Mouse (Mus musculus) yolk sac, embryonic 10.5 days (tissue): Measurements from ENCODE around the gene Stac.

Experiments
- DNase-seq: peaks from one replicate; pipeline ENCODE4 v3.0.0-alpha.2; 2017; ENCODE audit warnings: low spot score

The Stac gene

GRCm38 (mm10) chr9:111587527-111587926 is 102.6 kb downstream of the Stac start:
- DNase-seq: no peak

GRCm38 (mm10) chr9:111578784-111579183 is 111.4 kb downstream of the Stac start:
- DNase-seq: no peak

- no peak for DNase-seq
Observed at GRCm38 (mm10) chr9:111577453-111577852, 112.7 kb downstream of the Stac start.

DNA sequence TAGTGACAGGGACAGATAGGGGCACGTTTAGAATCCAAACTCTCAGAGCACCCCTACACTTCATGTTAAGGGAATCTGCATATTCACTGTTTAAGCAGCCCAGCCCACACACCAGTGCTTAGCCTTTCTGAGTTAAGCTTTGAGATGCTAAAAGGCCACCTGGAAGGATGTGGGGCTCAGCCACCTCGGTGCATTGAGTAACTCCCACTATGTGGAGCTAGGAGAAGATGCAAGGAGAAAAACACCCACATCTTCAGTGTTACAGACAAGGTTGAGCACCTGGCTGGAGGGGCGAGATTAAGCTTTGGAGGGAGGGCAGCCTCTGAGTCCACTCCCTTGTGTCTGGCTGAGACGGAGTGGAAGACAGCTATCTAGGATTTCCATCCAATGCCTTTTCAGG is 114.3 kb downstream of the Stac start:
- no peak for DNase-seq

DNA sequence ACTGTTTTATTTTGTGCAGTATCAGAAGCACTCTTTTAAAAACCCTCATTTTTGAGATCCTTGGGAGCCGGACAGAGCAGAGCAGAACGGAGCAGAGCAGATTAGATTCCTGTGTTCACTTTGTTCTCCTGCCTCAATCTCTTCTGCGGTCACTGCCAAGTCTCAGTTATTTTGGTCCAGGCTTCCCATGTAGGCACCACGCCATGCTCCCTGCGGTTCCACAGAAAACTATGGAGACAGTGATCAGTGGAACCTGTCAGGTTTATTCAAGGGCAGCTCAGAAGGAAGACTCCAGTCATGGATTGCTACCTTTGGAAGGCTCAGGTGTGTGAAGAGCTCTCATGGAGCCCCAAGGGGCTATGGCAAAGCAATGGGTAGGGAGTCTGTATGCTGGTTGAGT is 116.3 kb downstream of the Stac start:
- DNase-seq: no peak

GRCm38 (mm10) chr9:111571619-111572018 is 118.5 kb downstream of the Stac start:
- DNase-seq: no peak

DNA sequence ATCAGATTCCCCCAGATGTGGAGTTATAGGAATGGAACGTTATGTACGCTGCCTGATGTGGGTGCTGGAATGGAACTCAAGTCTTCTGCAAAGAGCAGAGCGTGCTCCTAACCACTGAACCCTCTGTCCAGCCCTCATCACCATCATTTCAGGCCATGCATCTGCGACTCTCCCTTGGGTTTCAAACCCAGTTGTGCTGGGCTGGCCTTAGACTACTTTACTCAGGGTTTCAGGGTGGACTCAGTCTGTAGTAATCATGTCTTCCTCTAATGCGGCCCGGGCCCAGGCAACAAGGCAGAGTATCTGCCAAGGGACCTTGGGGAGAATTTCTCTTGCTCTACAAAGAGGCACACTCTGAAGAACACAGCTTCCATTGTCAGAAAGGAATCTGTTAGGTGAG is 126.0 kb downstream of the Stac start:
- no peak for DNase-seq

DNA sequence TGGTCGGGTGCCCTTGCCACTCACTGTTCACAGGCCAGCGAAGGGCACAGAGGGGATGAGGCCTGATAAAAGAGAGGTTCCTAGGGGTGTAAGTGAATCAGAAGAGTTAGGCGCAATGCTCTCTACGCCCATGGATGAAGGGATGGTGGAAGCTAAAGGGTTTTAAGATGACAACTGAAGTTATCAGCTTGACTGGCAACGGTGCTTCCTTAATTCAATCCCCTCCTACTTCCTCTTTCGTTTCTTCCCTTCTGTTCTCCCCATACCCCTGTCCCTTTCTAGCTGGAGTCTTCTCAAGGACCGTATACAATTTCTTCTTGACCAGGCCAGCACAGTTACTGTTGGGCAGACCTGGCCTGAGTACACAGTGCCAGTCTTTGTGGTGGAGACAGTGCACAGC is 126.9 kb downstream of the Stac start:
- no peak for DNase-seq

DNA sequence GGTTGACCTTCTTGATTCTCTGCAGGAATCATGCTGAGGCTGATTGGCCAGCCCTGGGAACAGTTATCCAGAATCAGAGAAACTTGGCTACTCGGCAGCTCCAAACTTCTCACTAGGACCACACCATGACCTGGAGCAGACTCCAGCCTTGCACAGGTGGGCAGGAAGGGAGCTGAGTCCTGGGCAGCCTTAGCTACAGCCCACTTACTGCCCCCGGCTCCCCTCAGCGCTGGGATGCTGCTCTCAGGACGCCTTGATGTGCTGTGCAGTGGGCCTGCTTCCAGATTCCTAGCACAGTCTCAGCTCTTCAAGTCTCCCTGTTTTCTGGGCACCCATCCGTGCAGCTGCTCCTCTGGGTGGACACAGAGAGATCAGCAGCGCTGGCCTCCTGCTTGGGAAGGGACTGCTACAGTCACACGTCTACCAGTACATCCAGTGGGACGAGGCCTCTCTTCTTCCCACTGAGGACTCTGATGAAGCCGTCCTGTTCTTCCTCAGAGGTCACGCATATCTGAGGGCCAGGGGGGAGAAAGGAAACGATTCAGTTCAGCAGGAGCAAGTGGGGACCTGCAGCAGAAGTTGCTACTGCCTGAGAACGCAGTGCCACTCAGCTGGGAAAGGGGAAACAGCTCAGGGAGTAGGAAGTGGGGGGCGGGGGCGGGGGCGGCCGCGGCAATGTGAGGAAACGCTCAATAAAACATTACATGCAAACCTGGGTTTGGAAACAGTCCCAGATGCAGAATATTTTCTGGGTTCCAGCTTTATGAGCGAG is 127.7 kb downstream of the Stac start:
- no peak for DNase-seq

DNA sequence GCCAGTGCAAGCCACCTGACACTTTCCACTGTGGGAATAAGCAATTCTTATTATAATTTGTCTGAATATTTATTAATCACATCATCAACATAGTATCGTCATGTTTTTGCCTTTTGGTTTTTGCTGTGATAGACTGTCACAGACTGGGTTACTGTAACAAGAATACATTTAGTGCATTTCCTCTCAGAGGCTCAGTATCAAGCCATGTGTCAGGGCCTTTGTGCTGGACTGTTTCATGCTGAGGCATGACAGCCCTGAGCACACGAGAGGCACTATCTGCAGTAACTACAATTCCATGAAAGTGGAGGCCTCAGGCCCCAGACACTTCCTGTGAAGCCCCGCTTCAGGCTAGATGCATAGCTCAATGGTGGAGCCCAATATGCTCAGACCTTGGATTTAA is 133.4 kb downstream of the Stac start:
- DNase-seq: no peak

DNA sequence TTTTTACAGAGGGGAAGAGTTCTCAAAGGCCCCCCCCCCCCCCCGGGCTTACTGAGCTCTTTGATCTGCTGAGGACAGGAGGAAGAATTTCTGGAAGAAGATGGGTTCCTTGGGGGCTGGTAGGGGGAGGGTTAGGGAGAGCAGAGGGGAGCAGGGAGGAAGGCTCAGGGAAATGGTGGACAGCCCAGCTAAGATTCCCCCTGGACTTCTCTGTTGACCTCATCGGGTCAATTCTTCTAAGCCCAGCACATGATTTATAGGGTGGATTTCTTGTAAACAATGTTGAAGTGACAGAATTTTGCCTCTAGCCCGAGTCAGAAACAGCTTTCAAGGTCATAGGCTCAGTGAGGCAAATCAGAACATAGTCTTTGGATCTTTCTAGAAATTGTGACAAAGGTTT is 137.3 kb downstream of the Stac start:
- DNase-seq: no peak

- no peak for DNase-seq
Observed at GRCm38 (mm10) chr9:111551461-111552190, 138.5 kb downstream of the Stac start.

DNA sequence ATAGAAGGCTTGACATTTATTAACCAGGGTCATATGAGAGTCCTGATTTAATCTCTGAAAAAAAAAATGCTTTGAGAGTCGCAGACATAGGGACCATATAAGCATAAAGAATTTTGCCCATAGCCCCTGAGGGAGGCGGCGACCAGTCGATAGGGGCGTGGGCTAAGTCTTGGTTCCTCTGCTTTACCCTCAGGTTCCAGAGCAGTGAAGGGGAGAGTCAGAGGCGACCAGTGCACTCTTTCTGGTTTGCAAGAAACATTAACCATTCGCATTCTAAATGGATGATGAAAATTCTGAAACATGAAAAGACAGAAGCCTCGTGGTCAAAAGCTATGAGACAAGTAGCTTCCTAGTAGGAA is 139.2 kb downstream of the Stac start:
- no peak for DNase-seq

DNA sequence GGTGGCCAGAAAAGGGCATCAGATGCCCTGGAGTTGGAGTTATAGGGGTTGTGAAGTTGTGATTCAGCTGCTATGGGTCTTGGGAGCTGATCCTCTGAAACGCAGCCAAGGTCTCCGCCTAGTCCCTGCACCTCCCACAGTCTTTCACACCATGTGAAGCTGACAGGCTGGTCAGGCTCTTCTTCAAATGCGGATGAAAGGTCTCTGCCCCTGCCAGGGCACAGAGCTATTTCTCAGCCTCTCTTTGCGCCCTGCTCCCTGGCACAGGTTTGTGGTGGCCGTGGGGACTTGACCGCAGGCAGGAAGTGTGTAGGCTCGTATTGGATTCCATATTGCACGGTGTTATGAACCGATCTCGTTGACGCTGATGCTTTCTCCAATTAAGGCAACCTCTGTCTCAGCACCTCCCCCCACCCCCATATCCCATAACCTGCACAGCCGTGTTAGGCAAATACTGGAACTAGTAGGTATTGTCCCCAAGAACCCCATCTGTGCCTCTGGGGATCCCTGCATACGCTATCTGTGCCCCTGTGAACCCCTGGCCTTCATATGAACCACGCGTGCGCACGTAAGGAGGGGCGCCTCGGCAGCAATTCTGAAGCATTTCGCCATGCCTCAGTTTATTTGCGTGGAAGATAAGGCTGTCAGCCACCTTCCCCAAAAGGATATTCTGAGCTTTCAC is 139.7 kb downstream of the Stac start:
- no peak for DNase-seq

- no peak for DNase-seq
Observed at GRCm38 (mm10) chr9:111542663-111543062, 147.5 kb downstream of the Stac start.

- DNase-seq: no peak
Observed at GRCm38 (mm10) chr9:111535445-111536064, 154.6 kb downstream of the Stac start.

GRCm38 (mm10) chr9:111534744-111535423 is 155.3 kb downstream of the Stac start:
- no peak for DNase-seq

GRCm38 (mm10) chr9:111523871-111524270 is 166.3 kb downstream of the Stac start:
- DNase-seq: no peak

- DNase-seq: no peak
Observed at GRCm38 (mm10) chr9:111523111-111523510, 167.0 kb downstream of the Stac start.

- no peak for DNase-seq
Observed at GRCm38 (mm10) chr9:111522226-111522625, 167.9 kb downstream of the Stac start.

GRCm38 (mm10) chr9:111515536-111515935 is 174.6 kb downstream of the Stac start:
- DNase-seq: no peak
